Mouse (Mus musculus): Measurements from ENCODE around the gene Zfp27. TPM values are rescaled to one million over a fixed set of nuclear protein-coding genes. Genes with fewer than 3 reads are reported as not detected.

Gene Zfp27
- total and polyA plus RNA-seq, 3 experiments: 8.4 to 9.7 (median 9.0) TPM

- no peaks in the 10 kb centered on the region for H3K4me1 ChIP-seq (ENCODE audit: control insufficient read depth in 1 of 2, insufficient read depth in 2 of 2)
- dilution Hi-C loops (cut with MboI; ENCODE audit: extremely low pct_ligation_motif_present, extremely low pct_unique_long_range_greater_than_20kb, low sequenced_read_pairs) (no loop called here), in situ Hi-C loops (cut with MboI; ENCODE audit: low pct_ligation_motif_present, low pct_unique_long_range_greater_than_20kb, low sequenced_read_pairs) (no loop called here)
- peaks cover 58% of the 10 kb centered on the region for H3K9me3 ChIP-seq (replicated peaks; ENCODE audit: low read length)
- no peaks in the 10 kb centered on the region for H3K79me2 ChIP-seq (replicated peaks; ENCODE audit: control insufficient read depth, extremely low read depth, insufficient read depth, poor library complexity, severe bottlenecking)
- H3K4me3 ChIP-seq (replicated peaks in 1 of 3; ENCODE audit: low read depth in 2 of 3, low read length in 2 of 3, poor library complexity in 1 of 3): no peak overlapping the region
- no peak for DNase-seq (ENCODE audit: extremely low read depth)
- H3K27ac ChIP-seq (ENCODE audit: insufficient read depth, low read depth): no peak overlapping the region
- no peak overlapping the region for H3K9ac ChIP-seq (ENCODE audit: insufficient read depth, low read depth)
- TF ChIP-seq ZC3H11A (IDR thresholded peaks at IDR 0.05; ENCODE audit: low read depth, low read length): no peak
- no peak for TF ChIP-seq MAX (IDR thresholded peaks at IDR 0.05; ENCODE audit: low read length)
- TF ChIP-seq USF1 (IDR thresholded peaks at IDR 0.05; ENCODE audit: low read depth, low read length): no peak
- no peak for TF ChIP-seq ETS1 (conservative IDR thresholded peaks at IDR 0.05; ENCODE audit: low read depth, low read length)
- TF ChIP-seq EP300 (IDR thresholded peaks at IDR 0.05; ENCODE audit: low read length): no peak
- no peak for TF ChIP-seq MYC (IDR thresholded peaks at IDR 0.05; ENCODE audit: low read depth, low read length)
- no peak for TF ChIP-seq CHD2 (IDR thresholded peaks at IDR 0.05; ENCODE audit: low read length)
- no peak for TF ChIP-seq RAD21 (IDR thresholded peaks at IDR 0.05; ENCODE audit: low read depth, low read length)
- no peak for TF ChIP-seq JUN (IDR thresholded peaks at IDR 0.05; ENCODE audit: insufficient read depth, low read depth, low read length)
- TF ChIP-seq CHD1 (IDR thresholded peaks at IDR 0.05; ENCODE audit: low read depth, low read length): no peak
- no peak for TF ChIP-seq GABPA (IDR thresholded peaks at IDR 0.05; ENCODE audit: insufficient replicate concordance, low read depth, low read length)
- TF ChIP-seq MAZ (IDR thresholded peaks at IDR 0.05; ENCODE audit: low read depth, low read length): no peak
- TF ChIP-seq E2F4 (IDR thresholded peaks at IDR 0.05; ENCODE audit: insufficient replicate concordance, low read depth, low read length): no peak
- no peak for TF ChIP-seq MXI1 (IDR thresholded peaks at IDR 0.05; ENCODE audit: low read depth, low read length)
- no peak for TF ChIP-seq PAX5 (IDR thresholded peaks at IDR 0.05; ENCODE audit: low read length)
- TF ChIP-seq USF2 (conservative IDR thresholded peaks at IDR 0.05; ENCODE audit: low read depth, low read length): no peak
- no peak for TF ChIP-seq TBP (conservative IDR thresholded peaks at IDR 0.05; ENCODE audit: low read depth, low read length)
- TF ChIP-seq SMC3 (IDR thresholded peaks at IDR 0.05; ENCODE audit: low read depth, low read length): no peak
- TF ChIP-seq KAT2A (IDR thresholded peaks at IDR 0.05; ENCODE audit: insufficient replicate concordance, low read length): no peak
- H3K4me2 ChIP-seq (ENCODE audit: insufficient read depth, low read depth, poor library complexity, severe bottlenecking): no peak overlapping the region
- no peaks in the 10 kb centered on the region for H3K27me3 ChIP-seq (replicated peaks)
- H3K36me3 ChIP-seq (replicated peaks in 1 of 2; ENCODE audit: control insufficient read depth in 1 of 2, insufficient read depth in 1 of 2, low read length in 1 of 2): peaks cover 27 to 55% of the 10 kb centered on the region in 2 experiments
Measured at GRCm38 (mm10) chr7:29890501-29890900, 15.9 kb downstream of the Zfp27 start.

- TF ChIP-seq ZC3H11A (IDR thresholded peaks at IDR 0.05; ENCODE audit: low read depth, low read length): no peak
- TF ChIP-seq TBP (conservative IDR thresholded peaks at IDR 0.05; ENCODE audit: low read depth, low read length): no peak
- TF ChIP-seq MEF2A (IDR thresholded peaks at IDR 0.05; ENCODE audit: borderline replicate concordance, low read depth, low read length): no peak
- no peak for TF ChIP-seq ZKSCAN1 (IDR thresholded peaks at IDR 0.05; ENCODE audit: borderline replicate concordance, low read depth, low read length)
- in situ Hi-C loops (cut with MboI; ENCODE audit: low pct_ligation_motif_present, low pct_unique_long_range_greater_than_20kb, low sequenced_read_pairs): no loop called here
Measured at GRCm38 (mm10) chr7:29880916-29881315, 25.5 kb downstream of the Zfp27 start.

More at GRCm38 (mm10) chr7:29880916-29881315, 25.5 kb downstream of the Zfp27 start:
- no peak for DNase-seq (ENCODE audit: extremely low read depth)
- Histone ChIP-seq H3K9me3 (replicated peaks; ENCODE audit: low read length) (peaks cover 13% of the 10 kb centered on the region), H3K27me3 (replicated peaks) (no peaks in the 10 kb centered on the region), H3K4me1 (ENCODE audit: control insufficient read depth in 1 of 2, insufficient read depth in 2 of 2) (no peaks in the 10 kb centered on the region), H3K4me2 (ENCODE audit: insufficient read depth, low read depth, poor library complexity, severe bottlenecking) (no peak overlapping the region), H3K36me3 (replicated peaks in 1 of 2; ENCODE audit: control insufficient read depth in 1 of 2, insufficient read depth in 1 of 2, low read length in 1 of 2) (no peaks in the 10 kb centered on the region), H3K79me2 (replicated peaks; ENCODE audit: control insufficient read depth, extremely low read depth, insufficient read depth, poor library complexity, severe bottlenecking) (no peaks in the 10 kb centered on the region), H3K4me3 (replicated peaks in 1 of 3; ENCODE audit: low read depth in 2 of 3, low read length in 2 of 3, poor library complexity in 1 of 3) (no peak overlapping the region), H3K9ac (ENCODE audit: insufficient read depth, low read depth) (no peak overlapping the region), H3K27ac (ENCODE audit: insufficient read depth, low read depth) (no peak overlapping the region)
- dilution Hi-C loops (cut with MboI; ENCODE audit: extremely low pct_ligation_motif_present, extremely low pct_unique_long_range_greater_than_20kb, low sequenced_read_pairs): no loop called here
